Mouse (Mus musculus) A20 (cell line): ENCODE data around the gene Scml4.

Source experiments
- DNase-seq: peaks from one replicate; pipeline ENCODE4 v3.0.0-alpha.2; 2011; ENCODE audit warnings: low read depth, low spot score

Scml4 gene

GRCm38 (mm10) chr10:42897632-42898031, 37.5 kb downstream of the Scml4 start:
- DNase-seq = peak; percentile 76

- peak; percentile 44 for DNase-seq
Measured at GRCm38 (mm10) chr10:42901361-42901760, 41.2 kb downstream of the Scml4 start.

DNA sequence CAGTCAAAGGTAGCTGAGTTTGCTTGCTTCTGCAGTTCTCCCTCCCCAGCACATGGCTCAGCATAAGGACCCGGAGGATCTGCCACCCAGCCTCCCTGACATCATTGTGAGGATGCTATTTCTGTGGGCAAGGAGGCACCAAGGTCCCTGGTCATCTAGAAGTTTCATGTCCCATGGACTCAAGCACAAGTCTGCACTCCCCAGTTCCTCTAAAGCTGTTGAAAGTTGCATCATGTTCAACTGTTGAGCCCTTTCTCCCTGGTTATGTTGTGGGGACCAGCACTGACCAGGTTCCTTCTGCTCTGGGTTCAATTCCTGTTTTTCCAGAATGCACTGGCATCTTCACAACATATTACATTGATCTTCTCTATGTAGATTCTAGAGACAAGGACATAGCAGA, 42.9 kb downstream of the Scml4 start:
- DNase-seq = no peak

GRCm38 (mm10) chr10:42908562-42908961, 48.4 kb downstream of the Scml4 start:
- no peak for DNase-seq

GRCm38 (mm10) chr10:42910567-42910966, 50.4 kb downstream of the Scml4 start:
- DNase-seq = peak; percentile 15

- no peak for DNase-seq
Measured at GRCm38 (mm10) chr10:42912056-42912455, 51.9 kb downstream of the Scml4 start.

DNA sequence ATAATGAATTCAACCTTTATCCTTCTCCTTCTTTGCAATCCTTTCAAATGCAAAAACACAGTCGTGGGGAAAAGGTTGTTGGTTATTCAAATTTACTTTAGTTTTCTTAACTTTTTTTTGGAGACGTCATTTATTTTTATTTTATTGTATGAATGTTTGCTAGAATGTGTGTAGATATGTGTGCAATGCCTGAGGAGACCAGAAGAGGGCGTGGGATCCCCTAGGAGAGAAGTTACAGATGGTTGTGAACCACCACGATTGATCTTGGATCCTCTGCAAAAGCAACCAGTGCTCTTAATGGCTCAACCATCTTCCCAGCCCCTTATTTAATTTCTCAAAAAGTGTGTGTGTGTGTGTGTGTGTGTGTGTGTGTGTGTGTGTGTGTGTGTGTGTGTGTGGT, 53.0 kb downstream of the Scml4 start:
- no peak for DNase-seq

- no peak for DNase-seq
Measured at GRCm38 (mm10) chr10:42914146-42914545, 54.0 kb downstream of the Scml4 start.

DNA sequence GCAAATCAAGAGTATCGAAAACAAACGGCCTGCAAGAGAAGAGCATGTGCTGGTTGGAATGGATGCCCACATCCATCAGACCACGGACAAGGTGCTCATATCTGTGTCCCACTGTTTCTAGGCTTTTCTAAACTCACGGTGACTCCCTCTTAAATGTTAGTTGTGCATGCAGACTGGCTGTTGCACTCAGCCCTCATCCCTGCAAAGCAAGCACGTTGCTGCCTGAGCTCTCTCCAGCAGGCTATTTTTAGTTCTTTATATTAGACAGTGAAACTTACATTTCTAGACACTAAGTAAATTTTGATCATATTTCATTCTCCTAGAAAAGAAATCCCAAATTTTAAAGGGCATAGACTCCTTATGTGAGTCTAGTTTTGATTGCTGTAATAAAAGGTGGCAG, 57.2 kb downstream of the Scml4 start:
- DNase-seq = no peak

DNA sequence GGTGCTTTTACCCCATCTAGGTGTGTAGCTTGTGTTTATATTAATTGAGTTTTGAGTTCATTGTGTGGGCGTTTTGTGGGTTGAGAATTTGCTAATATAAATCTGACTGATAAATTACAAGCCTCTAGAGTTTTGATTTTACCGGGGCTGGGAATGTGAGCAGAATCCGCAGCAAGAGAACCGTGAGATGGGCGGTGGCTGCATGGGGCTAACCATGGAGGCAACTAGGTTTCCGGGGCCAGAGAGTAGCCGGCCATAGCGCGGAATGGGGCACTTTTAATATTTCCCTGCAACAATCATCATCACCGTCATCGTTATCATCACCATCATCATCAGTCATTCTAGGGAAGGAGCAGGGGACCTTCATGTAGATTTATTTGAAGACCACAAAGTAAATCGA, 59.6 kb downstream of the Scml4 start:
- DNase-seq = no peak

GRCm38 (mm10) chr10:42925103-42925866, 65.1 kb downstream of the Scml4 start:
- DNase-seq = no peak

GRCm38 (mm10) chr10:42930121-42930650, 70.0 kb downstream of the Scml4 start:
- DNase-seq = no peak

DNA sequence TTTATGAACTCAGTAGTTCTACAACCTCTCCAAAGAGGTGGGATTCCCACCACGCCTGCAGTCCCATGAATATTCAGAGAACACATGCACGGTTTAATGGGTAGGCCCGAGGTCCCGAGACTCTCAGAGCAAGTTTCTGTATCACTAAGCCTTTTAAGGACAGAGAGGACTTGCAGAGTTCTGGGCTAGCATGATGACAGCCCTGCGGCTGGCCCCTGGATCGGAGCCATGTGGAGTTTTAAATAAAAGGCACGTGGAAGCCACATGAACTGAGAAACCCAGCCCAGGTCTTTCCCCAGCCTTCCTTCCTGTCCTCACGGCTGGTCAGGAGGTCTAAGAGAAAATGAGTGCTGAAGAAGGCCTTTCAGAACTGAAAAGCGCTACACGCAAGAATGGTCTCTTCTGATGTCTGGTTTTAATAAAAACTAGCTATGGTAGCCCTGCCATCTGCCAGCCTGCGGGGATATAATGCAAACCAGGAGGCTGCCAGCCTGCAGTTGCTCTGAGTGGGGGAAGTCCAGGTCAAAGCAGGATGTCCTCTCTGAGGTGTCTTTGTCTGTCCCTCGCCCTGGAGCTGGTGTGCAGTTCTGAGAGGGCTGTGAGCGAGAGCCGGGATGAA, 72.8 kb downstream of the Scml4 start:
- DNase-seq = no peak

DNA sequence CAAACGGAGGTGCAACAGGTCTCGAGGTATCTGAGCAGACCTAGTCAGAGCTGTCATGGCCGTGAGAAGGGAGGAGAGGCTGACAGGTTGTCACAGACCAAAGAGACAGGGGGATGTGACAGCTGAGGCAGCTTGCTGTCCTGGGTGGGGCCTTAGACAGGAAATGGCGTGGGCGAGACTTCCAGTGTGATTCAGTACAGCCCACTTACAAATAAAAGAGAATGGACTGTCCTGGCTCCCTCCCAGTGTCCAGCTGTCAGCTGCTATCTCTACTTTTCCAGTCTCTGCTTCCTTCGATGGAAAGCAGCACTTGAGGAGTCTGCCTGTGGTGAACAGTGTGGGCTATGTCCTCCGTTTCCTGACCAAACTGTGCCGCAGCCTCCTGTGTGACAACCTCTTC, 74.5 kb downstream of the Scml4 start:
- no peak for DNase-seq

DNA sequence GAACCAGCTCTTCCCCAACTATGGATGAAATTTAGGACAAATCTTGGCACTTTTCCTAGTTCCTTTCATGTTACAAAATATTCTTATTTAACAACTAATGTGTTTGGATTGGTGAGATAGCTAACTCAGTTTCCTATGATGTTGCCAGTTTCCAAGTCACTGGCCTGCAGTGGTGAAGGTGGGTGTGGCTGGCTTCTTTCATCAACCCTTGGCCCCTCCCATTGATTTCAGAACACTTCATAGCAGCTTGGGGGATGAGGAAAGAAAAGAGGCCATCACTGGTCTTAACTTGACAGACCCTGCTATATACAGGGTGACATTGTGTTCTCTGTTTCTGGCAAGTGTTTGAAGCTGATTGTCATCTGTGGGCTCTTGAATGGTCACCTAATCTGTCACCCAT, 76.0 kb downstream of the Scml4 start:
- DNase-seq = no peak

GRCm38 (mm10) chr10:42938361-42938760, 78.2 kb downstream of the Scml4 start:
- no peak for DNase-seq

DNA sequence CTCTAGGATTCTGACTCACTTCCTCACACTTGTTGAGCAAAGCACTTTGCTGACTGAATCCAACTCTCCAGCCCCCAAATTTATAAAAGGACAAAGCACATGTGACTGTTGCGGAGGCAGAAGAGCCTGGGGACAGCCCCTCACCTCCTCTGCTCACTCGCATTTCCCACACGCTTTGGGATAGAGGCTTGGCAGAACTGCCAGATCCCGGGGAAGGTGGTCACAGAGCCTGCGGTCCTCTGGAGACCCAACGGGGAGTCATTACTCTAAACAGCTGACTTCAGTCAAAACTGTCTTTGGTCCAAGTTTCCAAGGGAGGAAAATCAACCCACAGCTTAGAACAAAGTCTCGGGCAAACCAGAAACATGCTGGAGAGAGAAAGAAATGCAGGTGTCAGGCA, 79.5 kb downstream of the Scml4 start:
- no peak for DNase-seq

DNA sequence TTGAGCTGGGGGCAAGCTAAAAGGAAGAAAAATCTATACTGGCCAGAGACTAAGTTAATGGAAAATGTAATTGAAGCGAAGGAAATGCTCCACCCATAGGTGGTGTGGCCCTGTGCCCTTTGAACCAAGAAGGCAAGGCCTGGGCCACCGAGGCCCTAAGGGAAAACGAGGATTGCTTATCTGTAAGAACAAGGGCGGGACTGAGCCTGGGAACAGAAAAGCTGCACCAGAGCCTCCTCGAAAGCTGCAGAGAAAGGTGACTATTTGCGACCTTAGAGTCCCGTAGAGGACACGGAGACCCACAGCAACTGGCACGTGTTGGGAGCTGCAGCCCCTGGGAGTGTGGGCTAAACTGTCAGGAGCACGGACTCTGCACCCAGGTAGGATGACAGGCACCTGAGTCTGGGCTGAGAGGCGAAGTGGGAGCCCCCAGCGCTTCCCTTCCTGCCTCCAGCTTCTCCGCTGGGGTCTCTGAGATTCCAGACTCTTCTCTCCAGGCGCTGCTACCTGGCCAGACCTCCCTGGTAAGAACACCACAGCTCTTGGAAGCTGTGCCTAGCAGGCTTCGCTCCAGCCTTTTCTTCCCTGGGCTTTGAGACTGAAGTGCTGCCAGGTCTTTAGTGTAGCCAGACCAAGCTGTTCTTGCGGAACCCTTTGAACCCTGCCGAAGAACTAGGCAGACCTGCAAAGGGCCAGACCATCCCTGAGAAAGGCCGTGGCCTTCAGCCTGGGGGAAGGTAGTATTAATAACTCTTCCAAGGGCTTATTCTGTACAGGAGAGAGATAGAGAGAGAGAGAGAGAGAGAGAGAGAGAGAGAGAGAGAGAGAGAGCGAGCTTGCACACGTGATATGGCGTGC, 80.3 kb downstream of the Scml4 start:
- DNase-seq = no peak

GRCm38 (mm10) chr10:42941278-42941677, 81.1 kb downstream of the Scml4 start:
- no peak for DNase-seq

GRCm38 (mm10) chr10:42941697-42942221, 81.6 kb downstream of the Scml4 start:
- peak; percentile 42 for DNase-seq

DNA sequence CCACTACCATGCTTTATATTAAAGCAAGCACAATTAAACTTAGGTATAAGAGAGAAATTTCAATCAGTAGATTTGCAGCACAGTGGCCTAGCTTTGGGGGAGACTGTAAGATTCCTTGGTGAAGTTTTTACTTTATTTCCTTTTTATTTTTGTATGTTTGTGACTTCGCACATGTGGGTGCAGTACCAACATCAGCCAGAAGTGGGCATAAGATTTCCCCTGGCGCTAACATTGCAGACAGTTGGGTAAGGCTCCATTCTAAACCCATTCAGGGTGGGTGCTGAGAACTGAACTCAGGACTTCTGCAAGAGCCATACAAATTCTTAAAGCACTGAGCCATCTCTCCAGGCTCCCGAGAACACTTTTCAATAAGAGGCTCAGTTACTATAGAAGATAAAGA, 82.1 kb downstream of the Scml4 start:
- peak; percentile 46 for DNase-seq

GRCm38 (mm10) chr10:42945316-42945715, 85.1 kb downstream of the Scml4 start:
- no peak for DNase-seq
